Mouse (Mus musculus) T-helper 2 cell (primary cell): ENCODE data around the gene Dip2c.

Source experiments
- in situ Hi-C: fragments of 300-600 bp; cut with MboI, MseI; formaldehyde crosslinking; loops from one replicate; pipeline ENCODE4 v1.15.1; 2025; ENCODE audit warnings: high pct_unique_total_duplicates

Dip2c gene

GRCm38 (mm10) chr13:9422876-9423275, 146.5 kb downstream of the Dip2c start:
- in situ Hi-C loops: no loop called here

DNA sequence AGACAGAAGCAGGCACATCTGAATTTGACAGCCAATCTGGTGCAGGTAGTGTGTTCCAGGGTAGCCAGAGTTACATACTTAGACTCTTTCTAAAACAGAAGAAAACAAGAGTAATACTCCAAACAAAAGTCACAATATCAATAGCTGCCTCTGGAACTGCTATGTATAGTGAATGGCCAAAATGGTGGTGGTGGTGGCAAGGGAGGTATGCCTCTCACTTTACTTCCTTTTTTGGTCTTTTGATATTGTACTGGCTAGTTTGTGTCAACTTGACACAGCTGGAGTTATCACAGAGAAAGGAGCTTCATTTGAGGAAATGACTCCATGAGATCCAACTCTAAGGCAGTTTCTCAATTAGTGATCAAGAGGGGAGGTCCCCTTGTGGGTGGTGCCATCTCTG, 148.1 kb downstream of the Dip2c start:
- in situ Hi-C loops: no loop called here

DNA sequence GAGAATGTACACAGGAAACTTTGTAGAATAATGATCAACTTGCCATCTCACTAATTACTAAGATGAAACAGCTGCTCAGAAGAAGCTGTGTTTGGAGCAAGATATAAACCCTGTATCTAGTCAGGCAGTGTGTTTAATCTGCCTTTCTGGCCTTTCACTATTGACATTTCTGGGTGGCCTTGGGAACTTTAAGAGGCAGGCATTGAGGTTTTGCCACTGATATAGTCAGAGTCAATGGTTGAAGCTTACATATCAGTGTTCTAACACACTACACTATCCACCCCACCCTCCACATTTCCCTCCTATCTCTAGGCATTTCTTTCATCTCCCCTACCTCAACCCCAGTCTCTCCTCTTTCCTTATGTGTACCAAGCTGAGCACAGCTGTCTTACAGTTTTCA, 149.9 kb downstream of the Dip2c start:
- in situ Hi-C loops: no loop called here

DNA sequence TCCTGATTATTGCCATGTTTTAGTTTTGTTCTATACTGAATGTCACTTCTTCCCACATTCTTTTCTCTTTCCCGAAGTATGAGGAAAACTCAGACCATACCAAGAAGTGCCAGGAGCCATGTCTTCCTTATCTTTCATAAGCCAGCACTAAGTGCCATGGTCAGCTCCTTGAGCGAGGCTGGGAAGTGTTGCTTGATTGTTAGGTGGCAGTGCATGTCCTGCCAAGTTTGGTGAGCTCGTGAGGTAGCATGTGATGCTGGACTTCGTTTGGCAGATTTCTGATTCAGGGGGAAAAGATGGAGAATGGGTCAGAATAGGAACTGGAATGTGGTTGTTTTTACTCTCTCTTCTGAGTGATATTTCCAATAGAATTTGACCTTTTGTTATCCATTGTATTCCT, 150.5 kb downstream of the Dip2c start:
- in situ Hi-C loops: no loop called here

GRCm38 (mm10) chr13:9429884-9430283, 153.6 kb downstream of the Dip2c start:
- in situ Hi-C loops: no loop called here

GRCm38 (mm10) chr13:9430724-9431123, 154.4 kb downstream of the Dip2c start:
- in situ Hi-C loops: no loop called here

DNA sequence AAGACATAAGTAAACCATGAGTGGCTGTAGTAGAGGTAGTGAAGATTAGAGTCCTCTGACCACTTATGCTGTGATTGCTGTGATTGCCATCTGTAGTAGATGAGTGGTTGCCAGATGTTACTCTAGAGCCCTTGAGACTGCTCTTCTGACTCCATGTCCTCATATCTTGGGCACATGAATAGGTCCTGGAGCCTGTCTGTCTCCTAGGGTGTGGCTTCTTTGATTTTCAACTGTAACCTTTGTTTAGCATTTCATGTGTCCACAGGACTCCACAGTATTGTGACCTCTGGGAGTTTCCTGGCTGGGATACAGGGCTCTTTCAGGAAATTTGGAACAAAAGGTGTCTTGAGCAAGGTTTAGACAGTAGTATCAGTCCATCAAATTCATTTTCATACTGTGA, 155.1 kb downstream of the Dip2c start:
- in situ Hi-C loops: no loop called here

DNA sequence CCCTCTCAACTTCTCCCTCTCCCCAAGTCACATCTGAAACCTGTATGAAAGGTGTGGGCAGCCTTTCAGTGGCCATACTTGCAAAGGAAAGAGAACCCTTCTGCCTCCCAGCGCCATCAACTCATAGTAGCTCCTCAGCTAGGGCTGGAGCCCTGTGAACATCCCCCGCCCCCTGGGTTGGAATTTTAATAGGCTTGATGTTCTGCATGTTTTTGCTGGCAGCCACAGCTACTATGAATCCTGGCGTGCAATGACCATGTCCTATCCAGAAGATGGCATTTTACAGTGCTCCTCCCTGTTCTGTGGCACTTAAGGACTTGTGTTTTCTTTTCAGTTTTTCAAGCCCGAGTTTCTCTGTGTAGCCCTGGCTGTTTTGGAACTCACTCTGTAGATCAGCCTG, 166.7 kb downstream of the Dip2c start:
- in situ Hi-C loops: no loop called here

- in situ Hi-C loops: no loop called here
These were observed 169.4 kb downstream of the Dip2c start for GRCm38 (mm10) chr13:9445533-9446294.

DNA sequence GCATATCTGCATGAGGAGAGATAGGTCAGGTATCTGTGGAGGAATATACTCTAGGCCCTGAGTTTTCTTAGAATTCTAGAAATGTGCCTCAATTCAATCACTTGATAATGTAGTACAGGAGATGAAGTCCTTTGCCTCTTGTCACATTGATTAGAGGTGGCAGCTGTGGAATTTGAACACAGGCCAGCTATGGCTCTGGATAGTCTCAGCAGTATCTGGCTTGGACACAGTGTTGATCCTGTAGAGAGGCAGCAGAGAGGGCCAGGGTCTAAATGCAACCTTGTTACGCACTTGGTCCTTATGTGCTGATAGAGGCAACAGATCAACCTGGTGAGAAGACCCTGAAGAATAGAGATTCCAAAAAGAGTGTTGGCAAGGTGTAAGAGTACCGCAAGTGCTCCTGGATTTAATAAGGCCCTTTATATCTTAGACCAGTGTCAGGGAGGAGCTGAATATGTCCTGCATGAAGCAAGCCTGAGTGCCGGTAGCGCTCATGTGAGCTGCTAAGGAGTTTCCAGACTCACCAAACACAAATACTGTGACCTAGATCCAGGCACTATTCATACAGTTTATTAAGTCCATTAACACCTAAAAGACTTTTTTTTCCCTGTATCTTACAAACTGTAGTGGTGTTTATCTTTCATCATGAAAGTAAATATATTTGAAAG, 170.3 kb downstream of the Dip2c start:
- in situ Hi-C loops: no loop called here

- in situ Hi-C loops: no loop called here
These were observed 173.9 kb downstream of the Dip2c start for GRCm38 (mm10) chr13:9450276-9450675.

- in situ Hi-C loops: no loop called here
These were observed 175.6 kb downstream of the Dip2c start for GRCm38 (mm10) chr13:9451952-9452351.

DNA sequence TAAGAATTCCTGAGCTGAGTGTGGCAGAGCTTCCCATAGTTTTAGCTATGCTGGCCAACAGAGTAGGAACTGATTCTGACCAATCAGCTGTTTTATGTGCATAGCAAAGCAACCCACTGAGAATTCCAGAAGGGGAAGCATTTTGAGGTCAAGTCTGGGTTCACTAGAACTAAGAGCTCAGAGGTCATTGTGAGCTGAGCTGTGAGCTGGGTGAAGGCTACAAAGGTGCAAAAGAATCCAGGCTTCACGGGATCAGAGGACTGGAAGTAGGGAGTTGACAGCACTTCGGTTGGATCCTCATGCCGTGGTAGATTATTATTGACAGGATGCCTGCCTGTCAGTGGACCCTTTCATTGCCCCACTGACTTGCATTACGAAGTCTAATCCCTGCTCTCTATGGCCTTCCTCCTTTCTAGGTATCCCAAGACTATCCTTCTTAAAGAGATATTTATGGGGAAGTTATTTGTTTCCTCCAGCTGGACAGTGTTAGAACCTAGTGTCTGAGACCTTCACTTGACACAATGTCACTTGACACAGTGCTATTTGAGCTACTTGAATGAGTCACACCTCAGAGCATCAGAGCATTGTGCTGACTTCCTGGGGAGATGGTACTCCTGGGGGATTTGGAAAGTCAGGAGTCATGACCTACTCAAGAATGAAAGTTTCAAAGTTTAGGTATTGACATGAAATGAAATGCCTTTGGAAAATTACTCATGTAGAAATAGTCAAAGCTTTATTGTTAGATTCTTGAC, 178.3 kb downstream of the Dip2c start:
- in situ Hi-C loops: no loop called here

GRCm38 (mm10) chr13:9455979-9456378, 179.7 kb downstream of the Dip2c start:
- in situ Hi-C loops: no loop called here

GRCm38 (mm10) chr13:9457420-9458308, 181.3 kb downstream of the Dip2c start:
- in situ Hi-C loops: no loop called here

GRCm38 (mm10) chr13:9464457-9464856, 188.1 kb downstream of the Dip2c start:
- in situ Hi-C loops: no loop called here

DNA sequence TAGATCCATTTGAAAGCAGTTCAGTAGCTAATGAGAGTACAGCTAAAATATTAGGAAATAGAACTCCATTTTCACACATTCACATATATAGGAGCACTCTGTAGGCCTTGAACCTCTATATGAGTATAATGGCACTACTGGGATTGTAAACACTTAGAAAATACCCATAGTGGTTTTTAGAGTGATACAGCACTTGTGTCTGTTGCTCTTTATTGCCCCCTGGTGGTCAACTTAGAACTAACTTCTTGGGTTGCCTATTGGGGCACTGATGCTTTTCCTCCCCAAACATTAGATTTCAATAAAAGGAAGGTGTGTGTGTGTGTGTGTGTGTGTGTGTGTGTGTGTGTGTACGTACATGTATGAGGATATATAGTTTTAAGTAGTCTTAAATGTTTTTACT, 190.9 kb downstream of the Dip2c start:
- in situ Hi-C loops: loop anchor here (5.0 kb wide), 1 partner anchor 285 kb away; no protein-coding TSS in a partner anchor

DNA sequence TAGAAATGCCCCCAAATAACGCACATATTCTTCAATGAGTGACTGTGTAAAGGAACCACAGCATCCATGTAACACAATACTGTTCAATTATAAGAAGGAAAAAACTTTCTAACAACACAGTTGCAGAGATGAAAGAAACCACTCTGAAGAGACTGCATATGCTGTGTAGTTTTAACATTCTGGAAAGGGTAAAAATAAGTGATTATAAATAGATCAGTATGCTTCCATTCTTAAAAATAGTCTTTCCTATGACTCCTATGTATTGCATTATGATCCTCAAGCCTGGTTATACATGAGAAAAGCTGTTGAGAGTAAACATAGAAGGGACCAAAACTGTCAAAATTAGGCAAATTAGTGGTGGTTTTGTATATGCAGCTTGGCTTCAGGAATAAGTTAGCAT, 197.1 kb downstream of the Dip2c start:
- in situ Hi-C loops: no loop called here

GRCm38 (mm10) chr13:9481722-9482121, 205.4 kb downstream of the Dip2c start:
- in situ Hi-C loops: no loop called here

DNA sequence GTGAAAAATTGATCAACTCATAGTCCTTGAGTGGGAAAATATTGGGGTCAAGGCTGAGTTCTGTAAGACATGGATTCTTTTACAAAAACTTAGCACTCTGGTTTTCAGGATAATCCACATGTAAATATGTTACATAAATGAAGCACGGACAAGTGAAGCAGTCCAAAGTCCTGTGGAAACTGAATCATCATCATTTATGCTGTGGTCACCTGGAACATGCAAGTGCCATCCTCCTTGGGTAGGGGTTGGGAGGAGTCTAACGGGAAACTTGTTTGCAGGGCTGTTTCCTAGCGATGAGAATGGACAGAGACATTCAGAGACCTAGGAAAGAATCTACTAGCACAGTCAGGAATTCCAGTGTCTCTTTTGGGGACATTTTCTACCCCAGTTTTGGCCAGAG, 213.4 kb downstream of the Dip2c start:
- in situ Hi-C loops: no loop called here

GRCm38 (mm10) chr13:9494726-9495125, 218.4 kb downstream of the Dip2c start:
- in situ Hi-C loops: no loop called here
